Mouse (Mus musculus): ENCODE results near the gene Dtx2.

- TF ChIP-seq EP300 (IDR thresholded peaks at IDR 0.05; ENCODE audit: low read depth in 1 of 2, low read length in 2 of 2) (no peak), MAX (IDR thresholded peaks at IDR 0.05; ENCODE audit: low read length) (no peak)
Observed at GRCm38 (mm10) chr5:136038258-136039214, 43.9 kb downstream of the Dtx2 start, which contains the start of gene Upk3b.

Measured in MEL (cell line).